Mouse (Mus musculus): ENCODE results near the gene Fxyd1.

Gene Fxyd1

DNA sequence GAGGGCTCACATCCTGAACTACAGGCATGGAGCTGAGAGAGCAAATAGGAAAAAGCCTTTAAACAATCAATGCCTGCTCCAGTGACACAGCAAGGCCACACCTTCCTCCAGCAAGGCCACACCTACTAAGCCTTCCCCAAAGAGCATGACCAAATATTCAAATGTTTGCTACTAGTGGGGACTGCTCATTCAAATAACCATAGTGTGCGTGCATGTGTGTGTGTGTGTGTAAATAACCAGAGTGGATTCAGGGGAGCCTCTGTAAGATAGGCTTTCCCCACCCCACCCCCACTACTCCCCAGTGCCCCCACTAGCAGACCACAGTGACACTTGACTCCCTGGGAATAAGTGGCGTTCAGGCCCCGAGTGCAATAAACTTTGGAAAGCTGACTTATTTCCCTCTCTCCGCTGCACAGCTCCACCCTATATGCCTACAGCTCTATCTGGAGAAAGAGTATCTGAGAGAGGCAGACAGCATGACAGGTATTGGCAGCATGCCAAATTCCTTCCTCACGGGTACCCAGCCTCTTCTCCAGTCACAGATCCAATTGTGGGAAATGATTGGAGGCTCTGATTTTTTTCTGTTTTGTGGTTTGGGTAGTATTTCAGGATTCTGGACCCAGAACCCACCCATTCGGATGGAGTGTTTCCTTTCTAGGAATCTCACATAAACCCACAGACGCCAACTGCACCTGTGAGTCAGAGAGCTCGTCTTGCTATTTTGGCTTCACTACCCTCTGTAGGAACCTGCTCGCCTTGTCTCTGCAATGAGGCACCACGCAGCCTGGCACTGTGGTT, 39.7 kb downstream of the Fxyd1 start:
- DNase-seq (ENCODE audit: low spot score) = no peak

GRCm38 (mm10) chr7:31012971-31013370, 44.0 kb downstream of the Fxyd1 start:
- no peak for DNase-seq (ENCODE audit: low spot score)

- DNase-seq (ENCODE audit: low spot score) = no peak
Measured at GRCm38 (mm10) chr7:31008889-31009288, 48.1 kb downstream of the Fxyd1 start.

- no peak for DNase-seq (ENCODE audit: low spot score)
Measured at GRCm38 (mm10) chr7:31008175-31008574, 48.8 kb downstream of the Fxyd1 start.

DNA sequence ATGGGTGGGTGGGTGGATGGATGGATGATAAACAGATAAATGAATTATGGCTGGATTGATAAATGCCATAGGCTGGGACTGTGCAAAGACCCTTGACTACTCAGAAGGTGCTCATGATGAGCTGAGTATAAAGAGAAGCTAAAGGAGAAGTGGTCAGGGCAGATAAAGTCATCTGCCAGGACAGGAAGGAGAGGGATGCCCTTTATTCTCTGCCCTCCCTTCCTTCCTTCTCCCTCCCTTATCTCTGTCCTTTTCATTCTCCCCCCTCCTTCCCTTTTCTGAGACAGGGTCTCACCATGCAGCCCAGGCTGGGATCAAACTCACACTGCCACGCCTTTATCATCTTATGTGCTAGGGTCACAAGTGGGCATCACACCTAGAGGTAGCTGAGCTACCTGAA, 49.2 kb downstream of the Fxyd1 start:
- DNase-seq (ENCODE audit: low spot score) = no peak

DNA sequence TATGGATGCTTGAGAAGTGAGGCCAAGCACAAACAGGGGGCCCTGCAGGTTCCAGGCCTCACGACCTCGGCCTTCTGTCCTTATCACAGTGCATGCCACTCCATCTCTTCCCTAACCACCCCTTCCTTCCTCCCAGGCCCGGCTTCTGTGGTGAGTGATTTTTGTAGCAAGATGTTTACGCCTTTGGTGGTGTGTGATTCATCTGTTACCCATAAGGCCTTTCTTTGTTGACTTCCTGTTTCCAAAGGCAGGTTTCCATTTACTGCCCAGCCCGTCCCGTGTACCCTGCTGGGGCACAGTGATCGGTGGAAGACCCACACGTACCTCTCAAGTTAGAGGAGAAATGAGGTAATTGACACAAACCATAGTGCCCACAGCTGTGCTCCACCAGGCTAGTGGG, 54.3 kb downstream of the Fxyd1 start:
- DNase-seq (ENCODE audit: low spot score) = no peak
